Mouse (Mus musculus): ENCODE data around the gene Shroom3. TPM values are rescaled to one million over a fixed set of nuclear protein-coding genes. Genes with fewer than 3 reads are reported as not detected.
"Not testable (repeated sequence)": the region's sequence is repeated elsewhere in the genome, so short reads cannot be mapped to it uniquely, and the experiment has no call there.

Gene Shroom3
- polyA plus RNA-seq, 1 experiment from 2014 or later, result 6.2 TPM

DNA sequence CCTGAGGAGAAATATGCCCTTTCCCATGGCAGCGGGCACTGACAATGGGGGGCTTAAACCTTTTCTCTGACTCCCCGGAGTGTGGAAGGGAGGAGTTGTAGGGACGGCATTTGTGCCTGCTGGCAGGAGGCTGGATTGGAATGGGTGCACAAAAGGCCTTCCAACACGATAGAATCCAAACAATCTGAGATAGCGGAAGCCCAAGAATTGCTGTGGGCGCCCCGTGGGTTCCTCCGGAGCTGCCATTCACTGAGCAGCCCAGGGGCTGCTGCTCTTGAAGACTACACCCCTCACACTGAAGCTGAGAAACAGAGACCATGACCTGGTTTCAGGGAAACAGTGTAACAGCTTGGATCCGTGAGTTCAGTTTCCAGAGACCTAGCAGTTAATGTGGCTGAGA lies 235.6 kb downstream of the Shroom3 start:
- Histone ChIP-seq H3K27me3 (replicated peaks) (no peaks in the 10 kb centered on the region), H3K36me3 (0 out of 2 replicates have a peak, but pooled peaks cover 4% of the 10 kb centered on the region), H3K9ac (no peak overlapping the region), H3K9me3 (no peaks in the 10 kb centered on the region), H3K4me1 (peaks cover 22% of the 10 kb centered on the region; the same call in 1 of the 2 replicates), H3K4me3 (no peak overlapping the region), H3K27ac (no peak overlapping the region), H3K4me2 (replicated peaks) (no peak overlapping the region)
- no peak for ATAC-seq (ENCODE audit: low FRiP score, low read depth)
- WGBS, result 40% methylated on average over 9 of the region's 9 CpGs

DNA sequence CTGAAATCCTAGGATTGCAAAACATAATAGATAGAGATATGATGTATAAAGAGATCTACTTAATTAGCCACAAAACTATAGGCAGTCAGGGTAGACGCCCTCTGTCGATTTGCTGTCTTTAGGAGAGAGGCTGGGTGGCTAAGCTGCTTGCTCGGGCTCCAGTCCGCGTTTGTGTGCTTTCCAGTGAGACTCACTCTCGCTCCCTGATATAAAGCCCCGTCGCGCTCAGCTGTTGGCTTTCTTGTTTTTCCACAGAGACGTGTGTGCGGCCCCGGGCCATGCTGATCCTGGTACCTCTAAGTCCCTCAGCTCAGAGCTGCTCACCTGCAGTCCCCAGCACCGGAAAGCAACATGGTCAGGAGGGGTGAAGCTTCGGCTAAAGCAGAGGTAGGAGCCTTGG lies 236.2 kb downstream of the Shroom3 start:
- Histone ChIP-seq H3K4me3 (no peak overlapping the region), H3K4me2 (replicated peaks) (no peak overlapping the region), H3K9me3 (no peaks in the 10 kb centered on the region), H3K27me3 (replicated peaks) (no peaks in the 10 kb centered on the region), H3K36me3 (0 out of 2 replicates have a peak, but pooled peaks cover 4% of the 10 kb centered on the region), H3K9ac (no peak overlapping the region), H3K4me1 (peaks cover 22% of the 10 kb centered on the region; the same call in 1 of the 2 replicates), H3K27ac (no peak overlapping the region)
- no peak for ATAC-seq (ENCODE audit: low FRiP score, low read depth)
- WGBS, result 73% methylated on average over 14 of the region's 14 CpGs

DNA sequence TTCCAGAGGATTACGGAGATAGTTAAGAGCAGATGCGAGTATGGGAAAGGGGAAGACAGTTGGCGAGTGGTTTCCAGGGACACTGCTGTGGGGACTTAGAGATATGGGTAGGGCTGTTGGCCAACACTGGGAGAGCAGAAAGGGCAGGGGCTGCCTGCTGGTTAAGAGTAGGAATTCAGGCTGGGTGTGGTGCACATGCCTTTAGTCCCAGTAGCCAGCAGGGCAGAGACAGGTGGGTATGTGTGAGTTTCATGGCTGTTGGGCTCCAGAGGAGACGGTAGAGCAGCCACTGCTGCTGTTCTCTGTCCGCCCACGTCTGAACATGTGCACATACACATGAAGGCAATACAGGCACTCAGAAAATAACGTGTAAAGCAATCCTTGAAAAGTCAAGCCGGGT lies 237.7 kb downstream of the Shroom3 start:
- H3K9ac ChIP-seq, result no peak overlapping the region
- H3K27ac ChIP-seq, result no peak overlapping the region
- H3K36me3 ChIP-seq, result 0 out of 2 replicates have a peak, but pooled peaks cover 4% of the 10 kb centered on the region
- H3K4me2 ChIP-seq (replicated peaks), result no peak overlapping the region
- ATAC-seq (ENCODE audit: low FRiP score, low read depth), result no peak
- no peaks in the 10 kb centered on the region for H3K9me3 ChIP-seq
- no peak overlapping the region for H3K4me3 ChIP-seq
- H3K27me3 ChIP-seq (replicated peaks), result no peaks in the 10 kb centered on the region
- H3K4me1 ChIP-seq, result peaks cover 16% of the 10 kb centered on the region
- 95% methylated on average over 8 of the region's 8 CpGs for WGBS

DNA sequence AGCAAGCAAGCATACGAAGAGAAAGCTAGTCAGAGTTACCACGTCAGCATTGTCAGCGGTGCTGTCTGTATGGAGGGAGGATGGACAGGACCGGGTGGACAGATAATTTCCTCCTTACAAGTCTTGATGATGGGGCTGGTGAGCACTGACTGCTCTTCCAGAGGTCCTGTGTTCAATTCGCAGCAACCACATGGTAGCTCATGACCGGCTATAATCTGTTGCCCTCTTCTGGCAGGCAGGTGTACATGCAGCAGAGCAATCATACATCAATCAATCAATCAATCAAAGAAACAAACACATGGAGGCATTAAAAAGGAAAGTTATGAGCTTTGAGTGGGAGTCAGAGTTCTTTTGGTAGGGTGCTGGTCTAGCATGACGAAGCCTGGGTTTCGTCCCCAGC lies 238.5 kb downstream of the Shroom3 start:
- H3K4me1 ChIP-seq, result peaks cover 16% of the 10 kb centered on the region
- no peak overlapping the region for H3K9ac ChIP-seq
- H3K36me3 ChIP-seq, result 0 out of 2 replicates have a peak, but pooled peaks cover 4% of the 10 kb centered on the region
- H3K27me3 ChIP-seq (replicated peaks), result no peaks in the 10 kb centered on the region
- no peak overlapping the region for H3K27ac ChIP-seq
- H3K4me2 ChIP-seq (replicated peaks), result no peak overlapping the region
- no peak for ATAC-seq (ENCODE audit: low FRiP score, low read depth)
- H3K9me3 ChIP-seq, result no peaks in the 10 kb centered on the region
- WGBS, result 86% methylated on average over 8 of the region's 8 CpGs
- no peak overlapping the region for H3K4me3 ChIP-seq

DNA sequence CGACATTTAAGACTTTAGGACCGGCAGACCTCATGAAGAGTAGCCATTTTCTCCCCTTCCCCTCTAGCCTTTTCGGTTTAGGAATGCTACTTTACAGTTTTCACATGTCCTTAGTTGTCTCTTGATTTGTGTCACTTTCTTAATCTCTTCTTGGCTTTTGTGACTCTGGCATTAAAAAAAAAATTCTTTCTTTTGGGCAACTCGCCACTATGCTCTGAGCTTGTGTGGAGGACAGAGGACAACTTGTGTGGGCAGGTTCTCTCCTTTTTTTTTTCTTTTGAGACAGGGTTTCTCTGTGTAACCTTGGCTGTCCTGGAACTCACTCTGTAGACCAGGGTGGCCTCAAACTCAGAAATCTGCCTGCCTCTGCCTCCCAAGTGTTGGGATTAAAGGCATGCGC lies 239.7 kb downstream of the Shroom3 start:
- not testable (repeated sequence) for H3K4me2 ChIP-seq (replicated peaks); H3K4me3 ChIP-seq; H3K27ac ChIP-seq; H3K27me3 ChIP-seq (replicated peaks); H3K9me3 ChIP-seq; H3K36me3 ChIP-seq; H3K9ac ChIP-seq; ATAC-seq (ENCODE audit: low FRiP score, low read depth)
- WGBS, result 95% methylated on average over 5 of the region's 5 CpGs
- H3K4me1 ChIP-seq, result peaks cover 16% of the 10 kb centered on the region

DNA sequence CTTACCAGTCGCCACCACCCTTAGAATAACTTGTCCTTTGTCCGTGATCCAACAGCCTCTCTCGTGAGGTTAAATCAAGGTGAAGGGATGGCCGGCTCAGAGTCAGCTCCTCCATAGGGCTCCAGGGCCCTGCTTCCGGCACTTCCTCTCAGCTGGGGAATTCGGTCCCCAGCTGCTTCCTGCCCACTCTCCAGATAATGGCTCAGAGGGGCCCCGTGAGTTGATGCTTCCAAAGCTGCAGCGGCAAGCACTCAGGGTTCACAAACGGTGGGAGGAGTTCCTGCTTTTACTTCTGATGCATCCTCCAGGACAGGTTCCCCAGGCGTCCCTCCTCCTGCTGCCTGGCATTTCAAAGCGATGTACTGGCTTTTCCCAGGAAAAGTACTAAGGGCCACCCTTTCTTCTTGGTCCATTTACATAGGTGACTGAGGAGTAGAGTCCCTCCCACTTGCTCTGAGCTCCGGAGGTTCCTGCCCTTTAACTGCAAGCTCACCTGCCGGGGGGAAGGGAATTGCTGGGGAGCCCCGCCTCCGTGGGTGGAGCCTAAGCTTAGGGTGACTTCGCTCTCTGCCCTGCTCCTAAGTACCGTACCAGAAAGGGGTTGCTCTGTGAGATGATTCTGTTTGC lies 241.7 kb downstream of the Shroom3 start:
- H3K4me3 ChIP-seq, result peak overlapping the region; percentile 11; the same call in 1 of the 2 replicates
- H3K27me3 ChIP-seq (replicated peaks), result no peaks in the 10 kb centered on the region
- H3K27ac ChIP-seq, result no peak overlapping the region
- 0 out of 2 replicates have a peak, but pooled peaks cover 4% of the 10 kb centered on the region for H3K36me3 ChIP-seq
- peak overlapping the region; percentile 47 for H3K4me2 ChIP-seq (replicated peaks)
- 9% methylated on average over 17 of the region's 17 CpGs for WGBS
- no peaks in the 10 kb centered on the region for H3K9me3 ChIP-seq
- H3K4me1 ChIP-seq, result peaks cover 8% of the 10 kb centered on the region
- peak; percentile 55; the same call in 1 of the 2 replicates for ATAC-seq (ENCODE audit: low FRiP score, low read depth)
- H3K9ac ChIP-seq, result no peak overlapping the region

DNA sequence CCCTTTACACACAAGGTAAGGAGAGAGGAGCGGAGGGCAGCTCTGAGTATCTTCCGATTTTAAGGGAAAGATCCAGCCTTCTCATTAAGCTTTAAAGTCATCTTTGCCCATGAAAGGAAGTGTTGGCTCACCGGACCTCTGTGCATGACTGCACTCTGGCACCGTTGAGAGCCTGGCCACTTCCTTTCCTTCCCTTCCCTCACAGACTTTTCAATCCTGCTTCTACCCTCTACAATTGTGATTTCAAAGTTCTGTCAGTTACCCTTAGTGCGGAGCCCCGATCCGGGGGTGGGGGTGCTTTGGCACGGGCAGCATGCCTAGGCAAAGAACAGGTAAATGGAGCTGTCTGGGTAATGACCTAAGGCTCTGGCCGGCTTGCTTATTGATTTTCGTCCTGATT lies 244.4 kb downstream of the Shroom3 start:
- Histone ChIP-seq H3K4me1 (peaks cover 17% of the 10 kb centered on the region), H3K36me3 (no peaks in the 10 kb centered on the region), H3K27me3 (replicated peaks) (no peaks in the 10 kb centered on the region), H3K27ac (no peak overlapping the region), H3K4me2 (replicated peaks) (no peak overlapping the region), H3K9me3 (no peaks in the 10 kb centered on the region), H3K9ac (no peak overlapping the region), H3K4me3 (no peak overlapping the region)
- ATAC-seq (ENCODE audit: low FRiP score, low read depth), result no peak
- WGBS, result 89% methylated on average over 10 of the region's 10 CpGs

DNA sequence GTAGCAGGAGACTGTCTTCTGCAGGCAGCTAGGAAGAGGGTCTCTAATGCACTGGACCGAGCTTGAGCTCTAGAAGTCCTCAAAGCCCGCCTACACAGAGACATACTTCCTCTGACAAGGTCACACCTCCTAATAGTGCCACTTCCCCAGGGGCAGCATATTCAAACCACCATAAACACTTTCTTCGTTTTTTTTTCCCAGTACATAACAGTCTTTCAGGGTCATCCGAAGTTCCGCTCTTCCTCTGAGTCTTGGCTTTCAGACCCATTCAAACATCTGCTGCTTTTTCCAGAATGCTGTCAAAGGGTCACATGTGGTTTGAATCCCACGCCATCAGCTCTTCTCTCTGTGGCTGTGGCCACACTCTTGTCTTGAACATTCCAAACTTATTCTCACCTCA lies 247.3 kb downstream of the Shroom3 start:
- Histone ChIP-seq H3K9ac (no peak overlapping the region), H3K9me3 (no peaks in the 10 kb centered on the region), H3K27me3 (replicated peaks) (no peaks in the 10 kb centered on the region), H3K27ac (no peak overlapping the region), H3K36me3 (no peaks in the 10 kb centered on the region), H3K4me2 (replicated peaks) (no peak overlapping the region), H3K4me3 (no peak overlapping the region), H3K4me1 (peaks cover 10% of the 10 kb centered on the region; the same call in 1 of the 2 replicates)
- no peak for ATAC-seq (ENCODE audit: low FRiP score, low read depth)
- WGBS, result 66% methylated on average over 6 of the region's 6 CpGs

DNA sequence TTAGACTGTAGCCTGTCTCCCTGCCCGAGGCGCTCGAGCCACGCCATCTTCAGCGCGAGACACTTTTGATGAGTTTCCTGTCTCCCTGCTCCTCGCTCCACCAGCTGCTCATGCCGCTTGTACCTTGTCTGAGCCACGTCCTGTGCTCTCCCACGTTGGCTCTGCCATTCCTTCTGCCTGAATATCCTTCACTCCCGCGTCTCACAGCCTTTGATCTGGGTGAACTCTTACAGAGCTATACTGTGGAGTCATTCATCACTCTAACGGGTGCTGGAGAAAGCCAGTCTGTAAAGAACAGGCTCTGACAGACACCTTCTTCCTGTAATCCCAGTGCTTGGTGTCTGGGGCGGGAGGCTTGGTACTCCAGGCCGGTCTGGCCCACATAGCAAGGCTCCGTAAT lies 248.1 kb downstream of the Shroom3 start:
- Histone ChIP-seq H3K4me1 (peaks cover 10% of the 10 kb centered on the region; the same call in 1 of the 2 replicates), H3K4me3 (no peak overlapping the region), H3K4me2 (replicated peaks) (no peak overlapping the region), H3K36me3 (no peaks in the 10 kb centered on the region), H3K9me3 (no peaks in the 10 kb centered on the region), H3K27me3 (replicated peaks) (no peaks in the 10 kb centered on the region), H3K9ac (no peak overlapping the region), H3K27ac (no peak overlapping the region)
- 42% methylated on average over 16 of the region's 16 CpGs for WGBS
- ATAC-seq (ENCODE audit: low FRiP score, low read depth), result no peak

DNA sequence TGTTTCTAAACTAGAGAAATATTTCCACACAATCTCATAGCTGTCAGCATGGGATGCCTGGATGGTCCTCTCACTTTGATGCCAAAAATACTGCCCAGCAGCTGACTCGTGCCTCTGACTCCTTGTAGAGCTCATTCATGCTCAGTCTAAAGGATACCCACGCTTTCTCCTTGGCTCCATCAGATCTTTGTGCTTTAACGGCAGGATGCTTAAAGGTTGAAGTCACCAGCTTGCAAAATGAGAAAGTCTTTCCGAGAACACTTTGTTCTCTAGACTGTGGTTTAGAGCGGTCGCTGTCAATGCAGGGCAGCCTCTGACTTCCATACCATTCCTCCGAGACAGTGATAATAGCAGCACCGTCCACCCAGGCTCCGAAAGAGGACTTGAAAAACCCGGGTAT lies 249.8 kb downstream of the Shroom3 start:
- H3K36me3 ChIP-seq, result no peaks in the 10 kb centered on the region; the same call in 1 of the 2 replicates
- no peak for ATAC-seq (ENCODE audit: low FRiP score, low read depth)
- H3K27ac ChIP-seq, result no peak overlapping the region
- 79% methylated on average over 10 of the region's 10 CpGs for WGBS
- no peaks in the 10 kb centered on the region for H3K27me3 ChIP-seq (replicated peaks)
- no peaks in the 10 kb centered on the region for H3K9me3 ChIP-seq
- H3K4me2 ChIP-seq (replicated peaks), result no peak overlapping the region
- H3K4me3 ChIP-seq, result no peak overlapping the region
- peaks cover 10% of the 10 kb centered on the region; the same call in 1 of the 2 replicates for H3K4me1 ChIP-seq
- no peak overlapping the region for H3K9ac ChIP-seq

DNA sequence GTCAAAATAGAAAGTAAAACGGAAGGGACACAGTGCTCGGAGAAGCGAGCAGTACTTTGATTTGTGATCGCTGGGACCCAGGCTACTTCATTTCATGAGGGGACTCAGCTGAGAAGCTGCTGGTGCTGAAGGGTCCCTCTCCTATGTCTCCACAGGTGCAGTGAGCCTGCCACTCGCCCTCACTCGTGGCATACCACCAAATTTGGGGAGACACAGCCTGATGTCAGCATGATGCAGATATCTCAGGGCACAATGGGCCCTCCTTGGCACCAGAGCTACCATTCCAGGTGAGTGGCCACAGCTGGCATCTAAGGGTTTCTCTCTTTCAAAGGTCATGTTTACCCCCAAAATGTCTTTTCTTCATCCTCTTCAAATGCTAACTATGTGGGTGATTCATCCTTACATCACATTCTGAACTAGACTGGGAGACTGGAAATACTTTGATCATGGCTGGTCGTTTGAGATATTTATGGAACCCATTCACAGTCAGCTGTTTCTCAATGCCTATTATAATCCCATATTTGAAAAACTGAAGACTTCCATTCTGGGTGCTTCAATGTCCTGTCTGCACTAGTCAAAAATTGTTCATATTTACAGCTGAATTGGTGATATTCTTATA lies 250.5 kb downstream of the Shroom3 start:
- 83% methylated on average over 7 of the region's 7 CpGs for WGBS
- no peak for ATAC-seq (ENCODE audit: low FRiP score, low read depth)
- peaks cover 10% of the 10 kb centered on the region; the same call in 1 of the 2 replicates for H3K4me1 ChIP-seq
- H3K27ac ChIP-seq, result no peak overlapping the region
- H3K4me2 ChIP-seq (replicated peaks), result no peak overlapping the region
- no peak overlapping the region for H3K4me3 ChIP-seq
- no peaks in the 10 kb centered on the region for H3K27me3 ChIP-seq (replicated peaks)
- no peaks in the 10 kb centered on the region; the same call in 1 of the 2 replicates for H3K36me3 ChIP-seq
- H3K9me3 ChIP-seq, result no peaks in the 10 kb centered on the region
- H3K9ac ChIP-seq, result no peak overlapping the region

DNA sequence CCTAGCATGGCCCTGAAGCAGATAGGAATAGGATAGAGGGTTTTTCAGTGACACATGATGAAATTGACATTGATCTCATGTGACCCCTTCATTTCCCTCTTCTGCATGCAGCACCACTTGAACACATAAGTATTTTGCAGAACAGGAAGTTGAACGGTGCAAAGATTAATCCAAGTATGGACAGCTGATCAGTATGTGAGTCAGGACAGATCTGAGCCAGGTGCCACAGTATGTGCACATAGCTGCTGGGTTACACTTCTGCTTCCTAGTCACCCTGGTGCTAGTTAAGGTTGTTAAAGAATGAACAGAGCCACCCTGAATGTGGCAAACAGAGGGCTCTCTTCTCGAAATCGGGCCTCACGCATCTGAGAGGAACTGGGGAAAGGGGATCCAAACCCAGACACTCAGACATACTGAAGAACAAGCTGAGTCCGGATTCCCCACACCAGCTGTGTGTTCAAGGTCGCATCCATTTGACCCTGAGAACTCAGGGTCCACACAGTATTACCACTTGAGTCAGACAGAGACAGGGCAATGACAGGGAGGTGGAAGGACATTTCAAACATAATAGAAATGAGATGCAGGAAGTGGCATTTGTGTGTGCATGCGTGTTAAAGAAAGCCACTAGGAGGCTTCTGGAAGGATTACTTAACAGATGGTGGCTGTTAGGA lies 251.2 kb downstream of the Shroom3 start:
- Histone ChIP-seq H3K4me3 (no peak overlapping the region), H3K27me3 (replicated peaks) (no peaks in the 10 kb centered on the region), H3K36me3 (no peaks in the 10 kb centered on the region; the same call in 1 of the 2 replicates), H3K9me3 (no peaks in the 10 kb centered on the region), H3K9ac (no peak overlapping the region), H3K4me2 (replicated peaks) (no peak overlapping the region), H3K27ac (no peak overlapping the region), H3K4me1 (peaks cover 10% of the 10 kb centered on the region; the same call in 1 of the 2 replicates)
- no peak for ATAC-seq (ENCODE audit: low FRiP score, low read depth)
- 84% methylated on average over 7 of the region's 7 CpGs for WGBS
